ENCODE assay signal across 20 mouse cellular contexts in the genomic region with DNA sequence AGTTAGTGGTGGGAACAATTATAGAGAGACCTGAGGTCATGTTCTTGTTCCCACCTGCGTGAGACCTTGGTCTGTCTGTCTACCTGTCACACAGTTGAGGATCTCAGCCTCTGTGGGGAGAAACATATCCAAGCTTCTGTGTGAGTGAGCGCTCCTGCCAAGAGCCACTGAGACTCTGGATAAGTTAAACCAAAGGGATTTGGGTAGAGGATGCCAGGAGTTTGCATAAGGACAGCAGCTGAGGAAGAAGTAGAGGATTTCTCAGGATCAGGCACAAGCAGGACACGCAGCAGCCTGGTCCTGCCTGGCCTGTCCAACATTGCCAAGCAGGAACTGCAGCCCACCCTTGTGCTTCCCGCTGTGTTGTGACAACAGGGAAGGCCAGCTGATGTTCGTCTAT.
"Had no signal": no experiment of that assay in that cellular context is flagged by ENCODE, and none has a peak within 500 bp of the region (broad histone marks: within the 10 kb centered on the region; RNA-seq: fewer than 3 reads in every experiment).

No protein-coding gene starts in this region.

- H3K4me1 ChIP-seq: liver, embryonic 13.5 days; megakaryocyte, embryonic 14.5 days; midbrain, embryonic 10.5 days; neural tube, embryonic 12.5 days; neural tube, embryonic 15.5 days had no signal

- H3K36me3 ChIP-seq: liver, embryonic 13.5 days; midbrain, embryonic 10.5 days; neural tube, embryonic 12.5 days; neural tube, embryonic 15.5 days had no signal

- H3K9me3 ChIP-seq: liver, embryonic 13.5 days; megakaryocyte, embryonic 14.5 days; midbrain, embryonic 10.5 days; neural tube, embryonic 12.5 days; neural tube, embryonic 15.5 days had no signal

- H3K9ac ChIP-seq: liver, embryonic 13.5 days; neural tube, embryonic 12.5 days; neural tube, embryonic 15.5 days had no signal

- ATAC-seq: inflammation-experienced regulatory T-cells, adult 6 months had no signal

- H3K4me3 ChIP-seq: layer of hippocampus, adult 2 months; liver, embryonic 13.5 days; megakaryocyte, embryonic 14.5 days; midbrain, embryonic 10.5 days; neural tube, embryonic 12.5 days; neural tube, embryonic 15.5 days had no signal

- H3K27me3 ChIP-seq: liver, embryonic 13.5 days; neural tube, embryonic 12.5 days; neural tube, embryonic 15.5 days had no signal

- DNase-seq: kidney, adult 11 months; kidney, adult 8-10 months; kidney, postnatal 25 days; layer of hippocampus, adult 9-11 months; liver, embryonic 13.5 days; lung, postnatal 36 days; midbrain, embryonic 14.5 days; right cerebral cortex, adult 18-20 months; right cerebral cortex, postnatal 14 days; right cerebral cortex, postnatal 4 days; thymus, adult 2 months; thymus, postnatal 14 days; thymus, postnatal 4 days had no signal

- H3K27ac ChIP-seq: layer of hippocampus, adult 2 months; liver, embryonic 13.5 days; midbrain, embryonic 10.5 days; neural tube, embryonic 12.5 days; neural tube, embryonic 15.5 days; stomach, postnatal 0 days had no signal

- H3K4me2 ChIP-seq: liver, embryonic 13.5 days; neural tube, embryonic 12.5 days; neural tube, embryonic 15.5 days had no signal
